In the genomic region with DNA sequence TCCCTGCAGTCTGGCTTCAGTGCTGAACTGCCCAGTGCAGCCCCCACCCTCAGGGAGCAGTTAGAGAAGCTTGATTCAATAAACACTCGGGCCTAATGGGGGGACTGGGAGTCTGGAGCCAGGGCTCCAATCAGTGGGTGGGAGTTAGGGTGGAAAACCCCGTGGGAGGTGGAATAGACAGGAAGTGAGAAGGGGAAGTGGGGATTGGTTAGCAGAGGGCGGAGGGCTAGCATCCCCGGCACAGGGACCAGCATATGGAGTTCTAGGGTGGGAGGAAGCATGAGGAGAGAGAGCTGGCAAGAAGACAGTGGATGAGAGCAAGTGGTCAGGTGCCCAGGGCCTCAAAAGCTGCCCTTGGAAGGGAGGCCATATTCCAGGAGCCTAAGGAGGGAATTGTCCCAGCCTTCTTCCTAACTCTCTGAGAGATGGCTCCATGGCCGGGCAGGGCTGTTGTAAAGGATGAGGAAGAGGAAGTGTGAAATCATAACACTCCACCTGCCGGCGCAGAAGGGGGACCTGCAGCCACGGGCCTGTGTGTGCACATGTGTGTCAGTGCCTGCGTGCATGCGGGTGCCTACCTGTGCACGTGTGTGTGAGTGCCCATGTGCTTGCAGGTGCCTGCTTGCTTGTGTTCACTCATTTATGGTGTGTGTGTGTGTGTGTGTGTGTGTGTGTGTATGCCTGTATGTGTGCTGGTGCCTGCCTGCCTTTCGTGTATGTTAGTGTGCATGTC, we compare ENCODE assay signal across 24 mouse cellular contexts. TPM values are rescaled to one million over a fixed set of nuclear protein-coding genes. Genes with fewer than 3 reads are reported as not detected.
DNase-seq lines count a peak whose midpoint lies in the region; ATAC-seq and TF ChIP-seq lines count a peak whose summit lies in the region.
"Had no signal": no experiment of that assay in that cellular context is flagged by ENCODE, and none has a peak within 500 bp of the region (broad histone marks: within the 10 kb centered on the region; RNA-seq: fewer than 3 reads in every experiment).

No protein-coding gene starts in this region.

- WGBS in intestine, embryonic 15.5 days = 60% methylated on average over 12 of the region's 12 CpGs
- 62% methylated on average over 12 of the region's 12 CpGs for whole genome bisulfite sequencing in intestine, embryonic 16.5 days
- 80% methylated on average over 12 of the region's 12 CpGs for WGBS in midbrain, embryonic 11.5 days
- 78% methylated on average over 12 of the region's 12 CpGs for WGBS in midbrain, embryonic 13.5 days
- 56% methylated on average over 12 of the region's 12 CpGs for WGBS in intestine, postnatal 0 days
- 84% methylated on average over 12 of the region's 12 CpGs for WGBS in forebrain, embryonic 12.5 days

- no peak overlapping the region for H3K4me2 ChIP-seq in intestine, embryonic 15.5 days (replicated peaks)
- no peak overlapping the region for H3K4me2 ChIP-seq in intestine, embryonic 16.5 days (ENCODE audit: low read depth, low read length)
- H3K4me2 ChIP-seq in midbrain, embryonic 11.5 days = no peak overlapping the region
- no peak overlapping the region for H3K4me2 ChIP-seq in midbrain, embryonic 13.5 days (replicated peaks)
- no peak overlapping the region for H3K4me2 ChIP-seq in intestine, postnatal 0 days (replicated peaks; ENCODE audit: low read depth)
- H3K4me2 ChIP-seq in forebrain, embryonic 12.5 days = no peak overlapping the region
- H3K4me2 ChIP-seq: heart, embryonic 11.5 days; hindbrain, embryonic 13.5 days had no signal

- no peaks in the 10 kb centered on the region for H3K36me3 ChIP-seq in intestine, embryonic 15.5 days
- no peaks in the 10 kb centered on the region for H3K36me3 ChIP-seq in intestine, embryonic 16.5 days (ENCODE audit: control insufficient read depth, insufficient read depth, low read length)
- H3K36me3 ChIP-seq in midbrain, embryonic 11.5 days (ENCODE audit: control insufficient read depth, insufficient read depth, low read length) = no peaks in the 10 kb centered on the region
- H3K36me3 ChIP-seq in midbrain, embryonic 13.5 days = peaks cover 4% of the 10 kb centered on the region; the same call in 1 of the 2 replicates
- 0 out of 2 replicates have a peak, but pooled peaks cover 6% of the 10 kb centered on the region for H3K36me3 ChIP-seq in intestine, postnatal 0 days (ENCODE audit: control insufficient read depth, insufficient read depth)
- 0 out of 2 replicates have a peak, but pooled peaks cover 3% of the 10 kb centered on the region for H3K36me3 ChIP-seq in forebrain, embryonic 12.5 days (replicated peaks)

- H3K4me3 ChIP-seq in intestine, embryonic 15.5 days (replicated peaks) = no peak overlapping the region
- H3K4me3 ChIP-seq in intestine, embryonic 16.5 days (ENCODE audit: low read length) = no peak overlapping the region
- H3K4me3 ChIP-seq in midbrain, embryonic 11.5 days (ENCODE audit: low read depth, low read length) = no peak overlapping the region
- no peak overlapping the region for H3K4me3 ChIP-seq in midbrain, embryonic 13.5 days (replicated peaks)
- H3K4me3 ChIP-seq in intestine, postnatal 0 days (ENCODE audit: low read depth, low read length) = no peak overlapping the region
- H3K4me3 ChIP-seq in forebrain, embryonic 12.5 days (replicated peaks) = no peak overlapping the region
- H3K4me3 ChIP-seq: hindbrain, embryonic 13.5 days; layer of hippocampus, adult 2 months had no signal

- TF ChIP-seq CTCF in intestine, postnatal 0 days (IDR thresholded peaks at IDR 0.05; ENCODE audit: low read depth) = peak; percentile 38

- peak; percentile 53 for DNase-seq in midbrain, embryonic 11.5 days (ENCODE audit: low spot score, missing footprints)
- DNase-seq in ovary, adult 18-20 months (ENCODE audit: low spot score) = no peak
- DNase-seq: adrenal gland, postnatal 10 days; cerebellum, adult 11-12 months; gastrocnemius, postnatal 36 days; heart, postnatal 10 days; kidney, postnatal 10 days; layer of hippocampus, postnatal 36 days; liver; right cerebral cortex, postnatal 4 days; thymus, postnatal 14 days had no signal

- H3K9me3 ChIP-seq in intestine, embryonic 15.5 days = no peaks in the 10 kb centered on the region
- no peaks in the 10 kb centered on the region for H3K9me3 ChIP-seq in intestine, embryonic 16.5 days (ENCODE audit: control insufficient read depth, low read length)
- H3K9me3 ChIP-seq in midbrain, embryonic 11.5 days (ENCODE audit: control insufficient read depth, low read length) = no peaks in the 10 kb centered on the region
- H3K9me3 ChIP-seq in midbrain, embryonic 13.5 days = no peaks in the 10 kb centered on the region
- no peaks in the 10 kb centered on the region for H3K9me3 ChIP-seq in intestine, postnatal 0 days (ENCODE audit: control insufficient read depth)
- H3K9me3 ChIP-seq in forebrain, embryonic 12.5 days = no peaks in the 10 kb centered on the region
- H3K9me3 ChIP-seq: hindbrain, embryonic 13.5 days had no signal

- peak; percentile 31 for ATAC-seq in intestine, embryonic 15.5 days
- ATAC-seq in intestine, embryonic 16.5 days = no peak
- ATAC-seq in midbrain, embryonic 11.5 days (ENCODE audit: low FRiP score) = no peak
- no peak for ATAC-seq in midbrain, embryonic 13.5 days
- ATAC-seq in intestine, postnatal 0 days = no peak
- no peak for ATAC-seq in forebrain, embryonic 12.5 days (ENCODE audit: low FRiP score)
- ATAC-seq: activated CD4-positive, CD25-positive, alpha-beta regulatory T cell, adult 4 months; forebrain, embryonic 16.5 days had no signal

- no peaks in the 10 kb centered on the region for H3K27me3 ChIP-seq in intestine, embryonic 15.5 days (replicated peaks)
- no peaks in the 10 kb centered on the region for H3K27me3 ChIP-seq in intestine, embryonic 16.5 days (replicated peaks; ENCODE audit: control insufficient read depth, insufficient read depth, low read length)
- no peaks in the 10 kb centered on the region for H3K27me3 ChIP-seq in midbrain, embryonic 11.5 days (ENCODE audit: control insufficient read depth, insufficient read depth, low read length)
- H3K27me3 ChIP-seq in midbrain, embryonic 13.5 days = no peaks in the 10 kb centered on the region
- no peaks in the 10 kb centered on the region for H3K27me3 ChIP-seq in intestine, postnatal 0 days (replicated peaks; ENCODE audit: control insufficient read depth, insufficient read depth, low read length)
- no peaks in the 10 kb centered on the region for H3K27me3 ChIP-seq in forebrain, embryonic 12.5 days
- H3K27me3 ChIP-seq: hindbrain, embryonic 13.5 days had no signal

- H3K4me1 ChIP-seq in intestine, embryonic 15.5 days (replicated peaks) = peaks cover 2% of the 10 kb centered on the region; the same call in 1 of the 2 replicates
- peaks cover 9% of the 10 kb centered on the region; the same call in 1 of the 2 replicates for H3K4me1 ChIP-seq in intestine, embryonic 16.5 days (ENCODE audit: control insufficient read depth, insufficient read depth, low read length)
- no peaks in the 10 kb centered on the region for H3K4me1 ChIP-seq in midbrain, embryonic 11.5 days (ENCODE audit: control insufficient read depth, insufficient read depth, low read length)
- no peaks in the 10 kb centered on the region for H3K4me1 ChIP-seq in midbrain, embryonic 13.5 days (replicated peaks)
- no peaks in the 10 kb centered on the region for H3K4me1 ChIP-seq in intestine, postnatal 0 days (replicated peaks; ENCODE audit: control insufficient read depth, insufficient read depth, low read length)
- no peaks in the 10 kb centered on the region for H3K4me1 ChIP-seq in forebrain, embryonic 12.5 days
- H3K4me1 ChIP-seq: hindbrain, embryonic 13.5 days had no signal

- H3K27ac ChIP-seq in intestine, embryonic 15.5 days = no peak overlapping the region
- H3K27ac ChIP-seq in intestine, embryonic 16.5 days (ENCODE audit: low read length) = no peak overlapping the region
- no peak overlapping the region for H3K27ac ChIP-seq in midbrain, embryonic 11.5 days (ENCODE audit: low read depth, low read length)
- H3K27ac ChIP-seq in midbrain, embryonic 13.5 days = no peak overlapping the region
- H3K27ac ChIP-seq in intestine, postnatal 0 days (ENCODE audit: low read depth, low read length) = no peak overlapping the region
- H3K27ac ChIP-seq in forebrain, embryonic 12.5 days = no peak overlapping the region
- H3K27ac ChIP-seq: hindbrain, embryonic 13.5 days; layer of hippocampus, adult 2 months had no signal

- no peak overlapping the region for H3K9ac ChIP-seq in intestine, embryonic 15.5 days
- H3K9ac ChIP-seq in intestine, embryonic 16.5 days (ENCODE audit: low read depth, low read length) = no peak overlapping the region
- H3K9ac ChIP-seq in midbrain, embryonic 11.5 days (ENCODE audit: low read length) = no peak overlapping the region
- no peak overlapping the region; the same call in 1 of the 2 replicates for H3K9ac ChIP-seq in midbrain, embryonic 13.5 days (replicated peaks)
- H3K9ac ChIP-seq in intestine, postnatal 0 days (ENCODE audit: low read depth, low read length) = no peak overlapping the region
- H3K9ac ChIP-seq in forebrain, embryonic 12.5 days = no peak overlapping the region
- H3K9ac ChIP-seq: hindbrain, embryonic 13.5 days had no signal

RNA-seq across cellular contexts. Expression of a gene that starts 4.5 kb away (rescaled TPM):
- not detected in 2 replicates for polyA plus RNA-seq in intestine, embryonic 15.5 days (2015; fragmentation: Nextera tagmentation; extraction: Ambion mirVana)
- not detected in 2 replicates for polyA plus RNA-seq in intestine, embryonic 16.5 days (2015; fragmentation: Nextera tagmentation; extraction: Ambion mirVana)
- polyA plus RNA-seq in midbrain, embryonic 11.5 days (2014; fragmentation: Nextera tagmentation; extraction: Ambion mirVana) = not detected in 2 replicates
- polyA plus RNA-seq in midbrain, embryonic 13.5 days (2015; fragmentation: Nextera tagmentation; extraction: Ambion mirVana) = not detected in 2 replicates
- polyA plus RNA-seq in intestine, postnatal 0 days (2015; fragmentation: Nextera tagmentation; extraction: Ambion mirVana) = not detected in 2 replicates
- not detected in 2 replicates for polyA plus RNA-seq in forebrain, embryonic 12.5 days (2016; fragmentation: Nextera tagmentation; extraction: Ambion mirVana)
- polyA plus RNA-seq: brain, embryonic 14.5 days; embryonic facial prominence, embryonic 14.5 days; forebrain, embryonic 16.5 days; heart, embryonic 11.5 days; hindbrain, embryonic 13.5 days; intestine, embryonic 14.5 days had no signal

RNA-seq across cellular contexts. Expression of a gene that starts 34.5 kb away (rescaled TPM):
- 21.8 and 35.1 TPM in 2 replicates for polyA plus RNA-seq in intestine, embryonic 15.5 days (2015; fragmentation: Nextera tagmentation; extraction: Ambion mirVana)
- polyA plus RNA-seq in intestine, embryonic 16.5 days (2015; fragmentation: Nextera tagmentation; extraction: Ambion mirVana) = 17.6 and 19.4 TPM in 2 replicates
- 22.8 and 25.2 TPM in 2 replicates for polyA plus RNA-seq in midbrain, embryonic 11.5 days (2014; fragmentation: Nextera tagmentation; extraction: Ambion mirVana)
- polyA plus RNA-seq in midbrain, embryonic 13.5 days (2015; fragmentation: Nextera tagmentation; extraction: Ambion mirVana) = 28.4 and 45.1 TPM in 2 replicates
- 16.6 and 17.7 TPM in 2 replicates for polyA plus RNA-seq in intestine, postnatal 0 days (2015; fragmentation: Nextera tagmentation; extraction: Ambion mirVana)
- 22.1 and 26.5 TPM in 2 replicates for polyA plus RNA-seq in forebrain, embryonic 12.5 days (2016; fragmentation: Nextera tagmentation; extraction: Ambion mirVana)

RNA-seq across cellular contexts. Expression of a gene that starts 35.2 kb away (rescaled TPM):
- polyA plus RNA-seq in intestine, embryonic 15.5 days (2015; fragmentation: Nextera tagmentation; extraction: Ambion mirVana) = 394 and 425 TPM in 2 replicates
- 449 TPM in 2 replicates for polyA plus RNA-seq in intestine, embryonic 16.5 days (2015; fragmentation: Nextera tagmentation; extraction: Ambion mirVana)
- 344 and 384 TPM in 2 replicates for polyA plus RNA-seq in midbrain, embryonic 11.5 days (2014; fragmentation: Nextera tagmentation; extraction: Ambion mirVana)
- 377 and 395 TPM in 2 replicates for polyA plus RNA-seq in midbrain, embryonic 13.5 days (2015; fragmentation: Nextera tagmentation; extraction: Ambion mirVana)
- polyA plus RNA-seq in intestine, postnatal 0 days (2015; fragmentation: Nextera tagmentation; extraction: Ambion mirVana) = 560 and 584 TPM in 2 replicates
- polyA plus RNA-seq in forebrain, embryonic 12.5 days (2016; fragmentation: Nextera tagmentation; extraction: Ambion mirVana) = 289 and 296 TPM in 2 replicates

RNA-seq across cellular contexts. Expression of a gene that starts 39.9 kb away (rescaled TPM):
- polyA plus RNA-seq in intestine, embryonic 15.5 days (2015; fragmentation: Nextera tagmentation; extraction: Ambion mirVana) = 53.5 TPM in 2 replicates
- polyA plus RNA-seq in intestine, embryonic 16.5 days (2015; fragmentation: Nextera tagmentation; extraction: Ambion mirVana) = 48.3 and 49.6 TPM in 2 replicates
- 69.8 and 70.0 TPM in 2 replicates for polyA plus RNA-seq in midbrain, embryonic 11.5 days (2014; fragmentation: Nextera tagmentation; extraction: Ambion mirVana)
- 54.9 and 56.5 TPM in 2 replicates for polyA plus RNA-seq in midbrain, embryonic 13.5 days (2015; fragmentation: Nextera tagmentation; extraction: Ambion mirVana)
- 27.7 and 29.5 TPM in 2 replicates for polyA plus RNA-seq in intestine, postnatal 0 days (2015; fragmentation: Nextera tagmentation; extraction: Ambion mirVana)
- 74.3 and 79.9 TPM in 2 replicates for polyA plus RNA-seq in forebrain, embryonic 12.5 days (2016; fragmentation: Nextera tagmentation; extraction: Ambion mirVana)

RNA-seq across cellular contexts. Expression of a gene that starts 39.9 kb away (rescaled TPM):
- polyA plus RNA-seq in intestine, embryonic 15.5 days (2015; fragmentation: Nextera tagmentation; extraction: Ambion mirVana) = 29.4 and 31.9 TPM in 2 replicates
- 22.6 and 26.7 TPM in 2 replicates for polyA plus RNA-seq in intestine, embryonic 16.5 days (2015; fragmentation: Nextera tagmentation; extraction: Ambion mirVana)
- polyA plus RNA-seq in midbrain, embryonic 11.5 days (2014; fragmentation: Nextera tagmentation; extraction: Ambion mirVana) = 27.2 and 30.2 TPM in 2 replicates
- polyA plus RNA-seq in midbrain, embryonic 13.5 days (2015; fragmentation: Nextera tagmentation; extraction: Ambion mirVana) = 34.9 and 39.6 TPM in 2 replicates
- 25.5 and 27.0 TPM in 2 replicates for polyA plus RNA-seq in intestine, postnatal 0 days (2015; fragmentation: Nextera tagmentation; extraction: Ambion mirVana)
- 34.3 and 37.8 TPM in 2 replicates for polyA plus RNA-seq in forebrain, embryonic 12.5 days (2016; fragmentation: Nextera tagmentation; extraction: Ambion mirVana)
